9 mouse cellular contexts compared by ENCODE assay signal in the genomic region with DNA sequence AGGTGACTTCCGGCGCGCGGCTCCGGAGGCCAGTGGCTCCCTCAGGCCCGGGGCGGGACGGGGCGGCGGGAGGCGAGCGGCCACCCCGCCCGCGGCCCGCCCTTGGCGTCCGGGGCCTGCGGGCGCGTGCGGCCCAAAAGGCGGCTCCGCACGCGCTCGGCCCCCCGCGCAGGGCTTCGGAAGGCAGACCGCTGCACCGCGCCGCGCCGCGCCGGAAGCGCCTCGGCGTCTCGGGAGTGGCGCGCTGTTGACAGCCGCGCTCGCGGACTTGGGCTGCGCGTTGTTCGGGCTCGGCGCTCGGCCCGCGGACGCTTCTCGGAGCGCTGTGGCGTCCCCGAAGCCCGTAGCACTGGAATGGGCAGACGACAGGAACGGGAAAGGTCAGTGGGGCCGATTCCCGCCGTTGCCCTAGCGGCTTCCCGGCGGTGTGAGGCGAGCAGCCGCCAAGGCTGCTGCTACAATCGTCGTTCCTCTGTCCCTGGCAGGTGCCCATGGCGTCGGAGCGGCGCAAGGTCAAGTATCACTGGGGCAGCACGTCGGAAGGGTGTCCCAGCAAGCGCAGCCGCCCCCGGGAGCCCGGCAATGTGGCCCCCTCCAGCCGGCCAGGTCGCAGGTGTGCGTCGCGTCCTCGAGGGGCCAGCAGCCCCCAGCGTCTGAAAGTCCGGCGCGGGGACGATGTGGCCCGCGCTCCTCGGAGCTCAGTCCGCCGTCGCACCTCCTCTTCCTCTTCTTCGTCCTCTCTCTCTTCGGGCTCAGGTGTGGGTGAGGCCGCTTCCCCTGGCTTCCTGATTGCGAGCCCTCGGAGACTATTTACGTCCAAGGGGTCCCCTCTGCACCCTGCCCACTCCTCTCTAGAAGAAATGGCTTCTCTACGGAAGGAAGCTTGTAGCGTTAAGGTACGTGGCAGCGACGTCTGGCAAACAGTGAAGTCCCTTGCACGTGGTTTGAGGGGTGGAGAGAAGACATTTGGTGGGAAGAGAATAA. TPM values are rescaled to one million over a fixed set of nuclear protein-coding genes. Genes with fewer than 3 reads are reported as not detected.
DNase-seq lines count a peak whose midpoint lies in the region; ATAC-seq and TF ChIP-seq lines count a peak whose summit lies in the region.
"Had no signal": no experiment of that assay in that cellular context is flagged by ENCODE, and none has a peak within 500 bp of the region (broad histone marks: within the 10 kb centered on the region; RNA-seq: fewer than 3 reads in every experiment).

No protein-coding gene starts in this region.

- peaks cover 5% of the 10 kb centered on the region for H3K4me1 ChIP-seq in bone marrow, adult 2 months (ENCODE audit: control insufficient read depth, insufficient read depth, low read length)
- peaks cover 16% of the 10 kb centered on the region for H3K4me1 ChIP-seq in forebrain, embryonic 14.5 days (ENCODE audit: control insufficient read depth, insufficient read depth, low read length)
- H3K4me1 ChIP-seq in hindbrain, postnatal 0 days (ENCODE audit: insufficient read depth, low read length) = peaks cover 15% of the 10 kb centered on the region
- peaks cover 50% of the 10 kb centered on the region for H3K4me1 ChIP-seq in liver, embryonic 16.5 days (ENCODE audit: control insufficient read depth, low read depth, low read length)
- peaks cover 11% of the 10 kb centered on the region for H3K4me1 ChIP-seq in olfactory bulb, adult 2 months (ENCODE audit: control insufficient read depth, insufficient read depth, low read length)

- no peaks in the 10 kb centered on the region for H3K27me3 ChIP-seq in forebrain, embryonic 14.5 days (replicated peaks; ENCODE audit: control insufficient read depth, insufficient read depth, low read length)
- no peaks in the 10 kb centered on the region for H3K27me3 ChIP-seq in hindbrain, postnatal 0 days (ENCODE audit: insufficient read depth, low read length)
- H3K27me3 ChIP-seq in liver, embryonic 16.5 days (ENCODE audit: control insufficient read depth, insufficient read depth, low read depth, low read length) = no peaks in the 10 kb centered on the region

- under 1% methylated on average over 98 of the region's 113 CpGs for WGBS in bone marrow, adult 2 months
- under 1% methylated on average over 93 of the region's 113 CpGs for WGBS in forebrain, embryonic 14.5 days
- WGBS in hindbrain, postnatal 0 days = 1% methylated on average over 86 of the region's 113 CpGs
- WGBS in liver, embryonic 16.5 days (ENCODE audit: insufficient replicate concordance) = 0% methylated on average over 104 of the region's 113 CpGs
- under 1% methylated on average over 113 of the region's 113 CpGs for WGBS in olfactory bulb, adult 2 months

- peaks cover 24% of the 10 kb centered on the region for H3K36me3 ChIP-seq in forebrain, embryonic 14.5 days (ENCODE audit: control insufficient read depth, insufficient read depth, low read length)
- H3K36me3 ChIP-seq in hindbrain, postnatal 0 days (ENCODE audit: insufficient read depth, low read length) = peaks cover 27% of the 10 kb centered on the region; the same call in 1 of the 2 replicates
- peaks cover 23% of the 10 kb centered on the region for H3K36me3 ChIP-seq in liver, embryonic 16.5 days (ENCODE audit: control insufficient read depth, insufficient read depth)

- DNase-seq in lung, adult 18-20 months = peak; percentile 37 to 42
- no peak for DNase-seq in lung, postnatal 25 days (ENCODE audit: low spot score)
- peak; percentile 5 for DNase-seq in forebrain, embryonic 14.5 days (ENCODE audit: low spot score)
- DNase-seq in hindbrain, postnatal 0 days (ENCODE audit: low spot score) = peak; percentile 67
- no peak for DNase-seq in left cerebral cortex, adult 18-20 months (ENCODE audit: low spot score in 2 of 2)

- H3K4me3 ChIP-seq in bone marrow, adult 2 months (replicated peaks; ENCODE audit: control insufficient read depth, low read depth, low read length) = peak overlapping the region; percentile 97
- H3K4me3 ChIP-seq in forebrain, embryonic 14.5 days (ENCODE audit: low read depth, low read length) = peak overlapping the region; percentile 84
- H3K4me3 ChIP-seq in hindbrain, postnatal 0 days (ENCODE audit: low read length) = peak overlapping the region; percentile 85
- peak overlapping the region; percentile 91 for H3K4me3 ChIP-seq in liver, embryonic 16.5 days (ENCODE audit: low read depth, low read length)
- H3K4me3 ChIP-seq in olfactory bulb, adult 2 months (ENCODE audit: insufficient read depth, low read depth, low read length) = peak overlapping the region; percentile 63

- H3K9me3 ChIP-seq in forebrain, embryonic 14.5 days (replicated peaks; ENCODE audit: control insufficient read depth, low read length) = no peaks in the 10 kb centered on the region
- no peaks in the 10 kb centered on the region for H3K9me3 ChIP-seq in hindbrain, postnatal 0 days (ENCODE audit: low read length)
- no peaks in the 10 kb centered on the region for H3K9me3 ChIP-seq in liver, embryonic 16.5 days (replicated peaks; ENCODE audit: control insufficient read depth, low read length)

- TF ChIP-seq CTCF in bone marrow, adult 2 months (IDR thresholded peaks at IDR 0.05; ENCODE audit: control insufficient read depth, insufficient read depth, low read length) = no peak
- no peak for TF ChIP-seq CTCF in hindbrain, postnatal 0 days (IDR thresholded peaks at IDR 0.05; ENCODE audit: low read depth)
- TF ChIP-seq CTCF in olfactory bulb, adult 2 months (IDR thresholded peaks at IDR 0.05; ENCODE audit: insufficient read depth, low read depth, low read length) = no peak

- H3K9ac ChIP-seq in forebrain, embryonic 14.5 days (ENCODE audit: low read length) = peak overlapping the region; percentile 83
- peak overlapping the region; percentile 81 for H3K9ac ChIP-seq in hindbrain, postnatal 0 days (replicated peaks; ENCODE audit: low read length)
- peak overlapping the region; percentile 95 for H3K9ac ChIP-seq in liver, embryonic 16.5 days (ENCODE audit: low read depth, low read length)

- H3K27ac ChIP-seq in bone marrow, adult 2 months (ENCODE audit: control insufficient read depth, insufficient read depth, low read depth, low read length, poor library complexity) = peak overlapping the region; percentile 99
- H3K27ac ChIP-seq in forebrain, embryonic 14.5 days (ENCODE audit: low read depth, low read length) = peak overlapping the region; percentile 71; the same call in 1 of the 2 replicates
- H3K27ac ChIP-seq in hindbrain, postnatal 0 days = peak overlapping the region; percentile 89
- H3K27ac ChIP-seq in liver, embryonic 16.5 days (ENCODE audit: low read length) = peak overlapping the region; percentile 98
- peak overlapping the region; percentile 13; the same call in 1 of the 2 replicates for H3K27ac ChIP-seq in olfactory bulb, adult 2 months (ENCODE audit: insufficient read depth, low read depth, low read length)

- peak overlapping the region; percentile 99 for H3K4me2 ChIP-seq in forebrain, embryonic 14.5 days (ENCODE audit: low read length)
- H3K4me2 ChIP-seq in hindbrain, postnatal 0 days (ENCODE audit: low read depth, low read length) = peak overlapping the region; percentile 99
- peak overlapping the region; percentile 96 for H3K4me2 ChIP-seq in liver, embryonic 16.5 days (ENCODE audit: low read depth, low read length)

- no peak for TF ChIP-seq POLR2A in bone marrow, adult 2 months (IDR thresholded peaks at IDR 0.05; ENCODE audit: borderline replicate concordance, control insufficient read depth, low read depth, low read length)
- no peak for TF ChIP-seq POLR2A in olfactory bulb, adult 2 months (IDR thresholded peaks at IDR 0.05; ENCODE audit: insufficient read depth, low read depth, low read length)

- peak; percentile 71 for ATAC-seq in forebrain, embryonic 14.5 days
- ATAC-seq in hindbrain, postnatal 0 days = peak; percentile 74
- no peak for ATAC-seq in liver, embryonic 16.5 days (ENCODE audit: low read depth)

RNA-seq across cellular contexts. Expression of gene Tatdn2, which starts 0.7 kb away (rescaled TPM):
- polyA plus RNA-seq in bone marrow, adult 2 months (2011; ENCODE audit: insufficient read depth, insufficient read length, low replicate concordance, missing spikeins) = 61.3 and 112 TPM in 2 replicates
- 1.1 and 1.6 TPM in 2 replicates for polyA plus RNA-seq in forebrain, embryonic 14.5 days (2014; fragmentation: Nextera tagmentation; extraction: Ambion mirVana)
- 52.2 and 55.5 TPM in 2 replicates for total RNA-seq in hindbrain, postnatal 0 days (2014; rRNA removed)
- polyA plus RNA-seq in hindbrain, postnatal 0 days (2015; fragmentation: Nextera tagmentation; extraction: Ambion mirVana) = 0.89 and 1.6 TPM in 2 replicates
- 0.40 and 0.47 TPM in 2 replicates for polyA plus RNA-seq in liver, embryonic 16.5 days (2015; fragmentation: Nextera tagmentation; extraction: Ambion mirVana)
- not detected in 2 replicates for polyA plus RNA-seq in olfactory bulb, adult 2 months (2012; ENCODE audit: insufficient read depth, insufficient read length, low replicate concordance, missing spikeins)
- total RNA-seq in left cerebral cortex, adult 18-20 months (2021) = 10 to 100 TPM; 70.1 to 80.2 TPM

RNA-seq across cellular contexts. Expression of gene Ghrl, which starts 22.2 kb away (rescaled TPM):
- polyA plus RNA-seq in bone marrow, adult 2 months (2011; ENCODE audit: insufficient read depth, insufficient read length, low replicate concordance, missing spikeins) = not detected in 2 replicates
- polyA plus RNA-seq in forebrain, embryonic 14.5 days (2014; fragmentation: Nextera tagmentation; extraction: Ambion mirVana) = 0.54 and 0.66 TPM in 2 replicates
- not detected in 2 replicates for total RNA-seq in hindbrain, postnatal 0 days (2014; rRNA removed)
- 0.28 and 0.51 TPM in 2 replicates for polyA plus RNA-seq in hindbrain, postnatal 0 days (2015; fragmentation: Nextera tagmentation; extraction: Ambion mirVana)
- polyA plus RNA-seq in liver, embryonic 16.5 days (2015; fragmentation: Nextera tagmentation; extraction: Ambion mirVana) = 0.11 and 1.9 TPM in 2 replicates
- not detected in 2 replicates for polyA plus RNA-seq in olfactory bulb, adult 2 months (2012; ENCODE audit: insufficient read depth, insufficient read length, low replicate concordance, missing spikeins)
- total RNA-seq in left cerebral cortex, adult 18-20 months (2021) = not detected
- total RNA-seq: neutrophil, adult 5-6 weeks had no signal

RNA-seq across cellular contexts. Expression of gene Sec13, which starts 43.0 kb away (rescaled TPM):
- polyA plus RNA-seq in bone marrow, adult 2 months (2011; ENCODE audit: insufficient read depth, insufficient read length, low replicate concordance, missing spikeins) = 33.7 and 56.3 TPM in 2 replicates
- 288 and 299 TPM in 2 replicates for polyA plus RNA-seq in forebrain, embryonic 14.5 days (2014; fragmentation: Nextera tagmentation; extraction: Ambion mirVana)
- total RNA-seq in hindbrain, postnatal 0 days (2014; rRNA removed) = 129 and 141 TPM in 2 replicates
- polyA plus RNA-seq in hindbrain, postnatal 0 days (2015; fragmentation: Nextera tagmentation; extraction: Ambion mirVana) = 171 and 174 TPM in 2 replicates
- polyA plus RNA-seq in liver, embryonic 16.5 days (2015; fragmentation: Nextera tagmentation; extraction: Ambion mirVana) = 103 and 111 TPM in 2 replicates
- not detected in 2 replicates for polyA plus RNA-seq in olfactory bulb, adult 2 months (2012; ENCODE audit: insufficient read depth, insufficient read length, low replicate concordance, missing spikeins)
- total RNA-seq in left cerebral cortex, adult 18-20 months (2021) = 10 to 100 TPM; 62.7 to 66.2 TPM

RNA-seq across cellular contexts. Expression of gene Irak2, which starts 59.2 kb away (rescaled TPM):
- polyA plus RNA-seq in bone marrow, adult 2 months (2011; ENCODE audit: insufficient read depth, insufficient read length, low replicate concordance, missing spikeins) = 10.0 and 11.9 TPM in 2 replicates
- 0.68 and 0.90 TPM in 2 replicates for polyA plus RNA-seq in forebrain, embryonic 14.5 days (2014; fragmentation: Nextera tagmentation; extraction: Ambion mirVana)
- total RNA-seq in hindbrain, postnatal 0 days (2014; rRNA removed) = 12.1 and 13.9 TPM in 2 replicates
- polyA plus RNA-seq in hindbrain, postnatal 0 days (2015; fragmentation: Nextera tagmentation; extraction: Ambion mirVana) = 4.6 and 4.8 TPM in 2 replicates
- 12.4 and 13.2 TPM in 2 replicates for polyA plus RNA-seq in liver, embryonic 16.5 days (2015; fragmentation: Nextera tagmentation; extraction: Ambion mirVana)
- polyA plus RNA-seq in olfactory bulb, adult 2 months (2012; ENCODE audit: insufficient read depth, insufficient read length, low replicate concordance, missing spikeins) = not detected in 2 replicates
- 10 to 100 TPM; 23.5 to 25.4 TPM for total RNA-seq in left cerebral cortex, adult 18-20 months (2021)

Comparison
In these comparisons a context has a peak if more than half of its experiments do, and no peak if none do; other contexts are left out.
1. DNase-seq: peak in lung, adult 18-20 months (2 of 2), forebrain, embryonic 14.5 days (single experiment) and hindbrain, postnatal 0 days (single experiment); none in lung, postnatal 25 days (single experiment) and left cerebral cortex, adult 18-20 months (0 of 2).
2. H3K27ac ChIP-seq: peak in every context shown above with its lines; median percentile 99 in bone marrow, adult 2 months; 98 in liver, embryonic 16.5 days; 89 in hindbrain, postnatal 0 days; 71 in forebrain, embryonic 14.5 days; 13 in olfactory bulb, adult 2 months.
3. RNA of gene Tatdn2, which starts 0.7 kb away (polyA plus RNA-seq): 61.3 to 112 TPM in bone marrow, adult 2 months; 0.89 to 1.6 TPM in hindbrain, postnatal 0 days, 1.1 to 1.6 TPM in forebrain, embryonic 14.5 days, 0.40 to 0.47 TPM in liver, embryonic 16.5 days and not detected in olfactory bulb, adult 2 months; every median in the first group is over 10 times any median in the second.
4. RNA of gene Sec13, which starts 43.0 kb away (polyA plus RNA-seq): 288 to 299 TPM in forebrain, embryonic 14.5 days, 171 to 174 TPM in hindbrain, postnatal 0 days, 103 to 111 TPM in liver, embryonic 16.5 days and 33.7 to 56.3 TPM in bone marrow, adult 2 months; not detected in olfactory bulb, adult 2 months; every median in the first group is over 10 times any median in the second.
5. Peak in every context shown above with its lines, with median percentiles within 50 percentile points of each other: H3K4me3 ChIP-seq, H3K4me2 ChIP-seq and H3K9ac ChIP-seq.